Mouse (Mus musculus) cerebellum, adult (tissue): Measurements from ENCODE around the gene Scgb1c1.
A peak's percentile ranks its signal among the peaks of the same experiment; 100 is the strongest.

ENCODE experiments used
- ATAC-seq: cut with Nextera tagmentation; 2 replicates; pipeline ENCODE4 v1.9.2; 2017; ENCODE audit warnings: mild to moderate bottlenecking, moderate library complexity, mixed read lengths; ENCODE audit not compliant: insufficient number of reproducible peaks, low FRiP score, low TSS enrichment

Scgb1c1 gene

DNA sequence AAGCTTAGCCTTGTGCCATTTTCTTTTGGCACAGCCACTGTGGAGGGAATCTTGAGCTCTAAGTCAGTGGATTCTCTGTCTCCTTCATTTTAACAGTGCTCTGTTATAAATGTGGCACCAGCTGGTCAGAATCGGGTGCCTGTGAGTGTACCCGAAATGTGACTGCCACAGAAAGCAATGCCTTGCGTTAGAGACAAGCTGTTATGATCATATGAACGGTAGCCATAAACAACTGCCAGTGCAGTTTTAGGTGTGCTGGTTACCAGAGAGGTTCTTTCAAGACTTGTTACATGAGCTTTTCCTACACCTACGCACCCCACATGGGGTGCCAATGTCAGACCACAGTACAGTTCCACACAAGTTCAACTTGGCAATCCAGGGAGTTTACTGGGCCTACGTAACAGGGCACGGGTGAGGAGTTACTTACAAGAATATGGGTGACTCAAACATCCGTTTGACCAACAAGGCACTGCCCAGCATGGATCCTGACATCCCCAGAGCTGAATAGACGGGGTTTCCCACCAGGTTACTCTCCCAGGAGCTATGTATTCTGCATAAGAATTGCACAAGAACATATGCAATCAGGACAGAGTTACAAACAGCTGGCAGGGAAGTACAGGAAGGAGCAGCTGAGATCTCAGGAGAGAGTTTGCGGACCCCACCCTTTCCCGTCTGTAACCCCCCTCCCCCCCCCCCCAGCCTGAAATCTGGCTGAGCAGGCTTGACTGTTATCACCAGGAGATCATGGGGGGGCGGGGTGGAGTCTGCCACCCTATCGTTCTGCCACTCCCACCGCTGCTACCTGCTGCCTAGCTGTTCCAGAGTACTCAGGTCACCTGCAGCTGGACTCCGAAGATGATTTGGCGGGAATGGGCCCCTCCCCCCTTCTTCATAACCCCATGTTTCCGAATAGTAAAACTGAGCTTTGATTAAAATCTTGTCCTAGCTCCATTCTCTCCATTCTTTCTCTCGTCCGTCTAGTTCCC lies 4.3 kb upstream of the Scgb1c1 start:
- ATAC-seq, result no peak

DNA sequence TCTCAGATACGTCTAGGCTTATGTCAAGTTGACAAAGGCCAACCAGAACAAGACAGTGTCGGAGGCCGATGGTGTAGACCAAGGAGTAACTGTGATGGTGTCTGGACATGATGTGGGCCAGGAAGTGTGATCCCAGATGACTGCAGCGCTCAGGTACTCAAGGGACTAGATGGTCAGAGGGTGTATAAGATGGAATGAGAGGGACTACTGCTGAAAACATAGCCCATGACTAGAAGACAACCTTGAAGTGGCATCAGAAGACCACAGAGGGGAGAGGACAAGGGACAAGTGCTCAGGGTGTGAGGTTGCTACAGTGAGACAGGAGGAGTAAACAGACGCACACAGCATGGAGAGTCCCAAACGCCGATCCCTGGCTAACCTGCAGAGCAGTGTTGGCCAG lies 1.5 kb upstream of the Scgb1c1 start:
- ATAC-seq, result no peak

DNA sequence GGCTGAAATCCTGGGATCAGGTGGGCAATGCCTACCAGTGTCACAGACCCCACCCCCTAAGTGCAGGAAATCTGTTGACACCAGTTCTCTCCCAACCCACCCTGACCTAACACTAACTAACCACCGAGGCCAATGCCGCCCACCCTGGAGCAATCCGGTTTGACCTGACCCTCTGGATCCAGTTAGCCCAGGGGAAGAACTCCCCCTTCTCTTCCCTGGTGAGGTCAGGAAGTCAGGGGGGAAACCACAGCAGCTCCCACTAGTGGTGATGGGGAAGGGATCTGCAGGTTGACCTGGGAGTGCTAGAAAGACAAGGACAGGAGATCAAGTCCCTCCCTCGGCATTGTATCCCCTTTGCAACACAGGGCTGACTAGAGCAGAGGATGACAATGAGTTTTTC lies 336 bp downstream of the Scgb1c1 start:
- ATAC-seq, result no peak

DNA sequence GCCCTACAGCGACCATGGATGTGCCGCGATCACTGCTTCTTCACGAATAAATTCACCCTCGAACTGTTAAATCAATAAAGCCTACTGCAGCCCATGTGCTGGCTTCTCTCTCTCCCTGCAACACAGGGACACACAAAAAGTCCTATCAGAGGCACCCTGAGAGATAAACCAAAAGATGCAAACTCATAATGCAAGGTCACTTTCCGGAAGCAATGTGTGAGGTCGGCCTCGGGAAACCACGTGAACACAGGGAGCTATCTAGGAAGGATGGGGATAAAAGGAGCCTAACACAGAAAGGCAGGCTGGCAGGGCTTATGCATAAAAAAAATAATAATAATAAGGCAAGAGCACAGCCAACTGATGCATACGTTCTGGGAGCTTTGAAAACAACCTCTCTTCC lies 1.3 kb downstream of the Scgb1c1 start:
- no peak for ATAC-seq

DNA sequence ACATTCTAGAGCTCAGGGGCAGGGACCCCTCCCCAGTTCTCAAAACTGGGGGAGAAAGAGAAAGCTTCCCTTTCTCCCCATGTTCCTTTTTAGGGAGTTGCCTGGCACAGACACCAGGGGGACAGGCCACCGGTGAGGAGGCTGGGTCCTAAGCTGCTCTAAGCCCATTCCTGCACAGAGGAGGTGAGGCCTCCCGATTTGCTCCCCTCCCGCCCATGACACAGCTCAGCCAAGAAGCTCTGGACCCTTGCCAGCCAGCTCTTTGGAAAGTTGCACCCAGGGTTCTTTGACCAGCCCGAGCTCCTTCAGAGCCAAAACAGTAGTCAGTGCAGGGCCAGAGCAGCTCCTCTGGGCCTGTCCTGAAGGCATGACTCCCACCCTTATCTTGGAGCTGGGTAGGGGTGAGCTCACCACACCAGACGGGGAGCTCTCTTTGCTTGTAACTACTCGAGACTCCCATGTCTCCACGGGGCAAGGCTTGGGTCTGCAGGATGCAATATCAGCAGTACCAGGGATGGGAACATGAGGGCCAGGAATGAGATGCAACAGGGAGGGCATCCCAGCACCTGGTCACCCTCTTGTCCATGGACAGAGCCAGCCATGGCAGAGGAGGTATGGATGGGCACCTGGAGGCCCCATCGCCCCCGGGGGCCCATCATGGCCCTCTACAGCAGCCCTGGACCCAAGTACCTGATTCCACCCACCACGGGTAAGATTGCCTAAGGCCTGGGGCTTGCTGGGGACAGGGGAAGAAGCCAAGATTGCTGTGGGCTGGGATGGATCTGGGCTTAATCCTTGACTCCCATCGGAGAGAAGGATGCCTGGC lies 2.6 kb downstream of the Scgb1c1 start, which contains the start of gene Odf3:
Odf3 (plus strand) TSS at position 51 of the 826 bp plus-strand sequence.
- no peak for ATAC-seq

DNA sequence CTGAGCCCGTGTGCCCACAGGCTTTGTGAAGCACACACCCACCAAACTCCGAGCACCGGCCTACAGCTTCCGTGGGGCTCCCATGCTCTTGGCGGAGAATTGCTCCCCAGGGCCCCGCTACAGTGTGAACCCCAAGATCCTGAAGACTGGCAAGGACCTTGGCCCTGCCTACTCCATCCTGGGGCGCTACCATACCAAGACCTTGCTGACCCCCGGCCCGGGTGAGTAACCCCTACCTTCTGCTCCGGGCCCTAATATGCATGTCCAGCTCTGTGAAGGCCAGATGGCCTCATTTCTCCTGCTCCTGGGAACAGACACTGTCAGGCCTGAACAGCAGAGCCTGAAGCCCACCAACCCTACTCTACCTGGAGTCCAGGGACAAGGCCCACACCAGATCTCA lies 3.2 kb downstream of the Scgb1c1 start:
- no peak for ATAC-seq

DNA sequence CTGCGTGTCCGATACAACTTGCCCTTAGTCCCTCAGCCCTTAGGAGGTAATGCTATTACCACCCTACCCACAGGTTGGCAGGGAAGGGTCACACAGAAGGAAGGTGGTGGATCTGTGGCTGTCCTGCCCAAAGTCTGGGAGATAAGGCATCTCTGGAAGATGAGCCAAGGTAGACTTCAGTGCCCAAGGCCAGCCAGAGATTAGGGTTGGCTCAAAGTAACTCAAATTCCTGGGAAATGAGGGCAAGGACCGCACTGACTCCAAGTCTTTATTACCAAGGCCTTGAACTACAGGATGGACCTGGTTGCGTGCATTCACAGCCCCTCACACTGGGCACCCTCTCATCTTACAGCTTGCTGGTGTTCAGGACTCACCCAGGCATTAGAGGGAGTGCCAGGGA lies 6.6 kb downstream of the Scgb1c1 start:
- no peak for ATAC-seq

DNA sequence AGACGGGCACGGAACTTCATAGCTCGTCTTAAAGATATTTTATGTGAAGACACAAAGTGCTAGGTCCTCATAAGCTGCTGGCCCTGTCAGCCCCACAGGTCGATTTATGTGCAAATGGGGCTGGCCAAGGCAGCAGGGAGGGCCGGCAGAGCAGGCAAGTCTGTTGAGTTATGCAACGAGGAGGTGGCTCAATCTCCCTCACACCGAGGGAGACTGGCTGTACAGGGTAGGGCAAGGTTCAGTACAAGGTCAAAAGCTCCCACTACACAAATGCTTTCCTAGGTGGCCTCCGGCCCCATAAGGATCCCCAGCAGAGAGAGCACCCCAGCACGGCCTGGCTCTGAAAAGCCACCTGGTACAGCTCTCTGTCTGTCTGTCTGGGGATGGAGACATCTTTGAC lies 8.0 kb downstream of the Scgb1c1 start:
- ATAC-seq, result no peak

DNA sequence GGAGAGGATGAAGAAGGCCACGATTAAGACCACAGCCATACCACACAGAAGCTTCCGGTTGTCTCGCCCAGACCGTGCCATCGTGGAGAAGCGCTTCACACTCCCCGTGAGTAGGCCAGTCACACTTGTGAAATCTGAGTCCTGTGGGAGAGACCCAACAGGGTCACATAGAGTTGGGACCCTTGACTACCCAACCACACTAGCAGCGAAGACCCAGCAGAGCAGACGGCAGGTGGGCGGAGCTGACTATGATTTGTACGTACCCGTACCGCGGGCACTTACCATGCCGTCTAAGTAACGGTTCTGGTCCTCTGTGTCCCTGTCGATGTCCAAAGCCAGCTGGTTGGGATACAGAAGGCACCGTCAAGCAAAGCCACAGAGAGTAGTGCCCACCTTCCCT lies 9.1 kb downstream of the Scgb1c1 start:
- no peak for ATAC-seq

DNA sequence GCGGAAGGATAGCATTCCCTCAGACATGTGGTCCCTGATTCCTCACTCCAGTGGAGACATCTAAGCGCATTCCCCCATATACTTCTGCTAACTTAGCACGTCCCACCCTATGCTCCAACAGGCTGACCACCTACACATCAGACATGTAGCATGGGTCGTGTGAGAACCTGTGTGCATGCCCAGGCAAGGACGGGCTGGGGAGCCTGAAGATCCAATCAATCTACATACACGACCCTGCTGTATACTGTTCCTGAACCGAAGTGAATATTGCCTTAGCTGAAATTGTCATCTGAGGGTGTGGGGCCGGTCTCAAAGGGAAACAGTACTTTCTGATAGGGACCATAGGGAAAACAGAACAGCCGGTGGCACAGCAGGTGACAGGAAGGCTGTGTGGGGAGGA lies 9.8 kb downstream of the Scgb1c1 start:
- no peak for ATAC-seq

DNA sequence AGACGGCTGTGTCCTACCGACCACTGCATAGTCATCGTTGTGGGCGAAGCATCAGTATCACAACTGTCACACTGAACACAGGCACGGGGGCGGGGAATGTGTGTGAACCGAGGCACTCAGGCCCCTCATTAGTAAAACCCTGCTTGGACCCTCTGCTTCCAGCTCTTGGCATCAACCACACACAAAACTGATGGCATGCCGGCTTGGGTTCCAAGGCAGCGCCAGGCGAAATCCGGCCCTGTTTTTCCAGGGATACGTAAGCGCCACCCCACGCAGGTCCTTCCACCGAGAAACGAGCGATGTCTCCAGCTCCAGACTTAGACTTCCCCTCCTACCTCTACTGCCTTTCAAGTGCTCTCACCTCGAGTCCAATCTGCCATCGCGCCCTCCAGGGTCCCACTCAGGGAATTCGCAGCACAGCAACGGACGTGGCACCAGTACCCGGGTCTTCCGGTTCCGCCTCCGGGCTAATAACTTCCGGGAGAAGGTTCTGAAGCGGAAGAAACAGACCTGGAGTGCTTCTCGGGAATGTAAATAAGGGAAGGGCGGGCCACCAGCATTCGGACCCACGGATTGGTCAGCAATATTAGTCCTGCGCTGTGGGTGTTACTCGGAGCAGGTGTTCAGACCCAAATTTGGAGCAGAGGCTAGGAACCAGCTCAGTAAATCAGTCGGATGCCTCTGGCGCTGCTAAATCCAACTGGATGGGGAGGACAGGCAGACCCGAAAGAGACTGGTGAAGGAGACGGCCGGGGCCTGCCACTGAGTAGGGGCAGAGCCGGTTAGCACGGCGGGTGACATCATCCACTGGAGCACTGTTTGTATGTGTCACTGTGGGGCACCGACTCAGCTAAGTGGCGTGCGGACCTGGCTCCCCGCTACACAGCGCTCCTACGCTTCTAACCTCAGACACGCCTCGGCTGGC lies 10.8 kb downstream of the Scgb1c1 start, which contains the start of gene Gm45785:
Gm45785 (minus strand) TSS at position 472 of the 925 bp plus-strand sequence.
- ATAC-seq, result peak; percentile 85

DNA sequence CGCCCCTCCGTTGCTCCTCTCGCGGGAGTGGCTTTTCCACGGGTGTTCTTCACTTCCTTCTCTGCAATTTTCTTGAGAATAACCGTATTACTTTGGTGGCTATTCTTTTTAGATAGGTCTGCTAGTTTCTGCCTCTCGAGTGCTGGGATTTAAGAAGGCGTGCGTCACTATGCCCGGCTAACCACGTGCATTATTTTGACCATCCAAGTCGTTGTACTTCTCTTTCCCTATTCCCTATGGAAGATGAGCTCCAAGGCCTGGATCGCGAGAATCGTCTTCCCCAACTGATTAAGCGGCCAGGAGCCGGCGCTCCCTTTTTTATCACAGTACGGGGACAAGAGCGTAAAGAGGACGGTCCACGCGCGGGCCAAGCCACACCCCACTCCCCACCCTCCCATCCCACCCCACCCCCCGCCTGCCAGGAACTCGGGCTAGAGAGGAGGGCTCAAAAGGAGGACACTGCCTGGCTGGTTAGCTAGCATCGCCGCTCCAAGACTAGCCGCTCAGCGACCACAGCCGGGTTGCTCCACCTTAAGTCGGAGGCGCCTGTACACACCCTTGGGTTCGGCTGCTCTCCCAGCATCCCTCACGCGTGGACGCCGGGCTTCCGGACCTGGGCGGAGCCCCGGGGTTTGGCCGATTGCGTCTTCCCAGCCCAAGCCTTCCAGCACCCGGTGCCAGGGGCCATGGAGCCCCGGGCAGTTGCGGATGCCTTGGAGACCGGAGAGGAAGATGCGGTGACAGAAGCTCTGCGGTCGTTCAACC lies 11.6 kb downstream of the Scgb1c1 start, which contains the start of gene Ric8a:
Ric8a (plus strand) TSS at position 173 of the 765 bp plus-strand sequence.
- peak; percentile 77 for ATAC-seq

DNA sequence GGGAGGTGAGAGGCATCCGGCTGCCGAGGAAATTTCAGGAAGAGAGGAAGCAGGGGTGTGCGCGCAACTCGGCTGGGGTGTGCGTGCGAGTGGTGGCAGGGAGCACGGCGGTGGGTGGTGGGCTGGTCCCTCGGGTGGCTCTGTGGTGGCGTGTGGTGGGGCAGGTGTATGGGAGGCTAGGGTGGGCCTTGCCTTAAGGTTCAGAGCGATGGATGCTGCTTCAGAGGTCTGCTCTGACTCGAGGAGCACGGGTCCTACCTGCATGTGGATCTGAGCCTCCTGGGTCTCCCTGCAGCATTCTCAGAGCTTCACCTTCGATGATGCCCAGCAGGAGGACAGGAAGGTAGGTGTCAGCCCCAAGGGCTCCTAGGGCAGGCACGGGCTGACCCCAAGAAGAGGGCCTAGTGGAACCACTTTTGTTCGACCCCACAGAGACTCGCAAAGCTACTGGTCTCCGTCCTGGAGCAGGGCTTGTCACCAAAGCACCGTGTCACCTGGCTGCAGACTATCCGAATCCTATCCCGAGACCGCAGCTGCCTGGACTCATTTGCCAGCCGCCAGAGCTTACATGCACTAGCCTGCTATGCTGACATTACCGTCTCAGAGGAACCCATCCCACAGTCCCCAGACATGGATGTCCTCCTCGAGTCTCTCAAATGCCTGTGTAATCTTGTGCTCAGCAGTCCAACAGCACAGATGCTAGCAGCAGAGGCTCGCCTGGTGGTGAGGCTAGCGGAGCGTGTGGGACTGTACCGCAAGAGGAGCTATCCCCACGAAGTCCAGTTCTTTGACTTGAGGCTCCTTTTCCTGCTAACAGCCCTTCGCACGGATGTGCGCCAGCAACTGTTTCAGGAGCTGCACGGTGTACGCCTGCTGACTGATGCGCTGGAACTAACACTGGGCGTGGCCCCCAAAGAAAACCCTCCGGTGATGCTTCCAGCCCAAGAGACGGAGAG lies 12.5 kb downstream of the Scgb1c1 start, which contains the start of gene Bet1l:
Bet1l (minus strand) TSS at position 28 of the 956 bp plus-strand sequence.
- 0 out of 2 replicates have a peak, but pooled peaks have one; percentile 4 for ATAC-seq

DNA sequence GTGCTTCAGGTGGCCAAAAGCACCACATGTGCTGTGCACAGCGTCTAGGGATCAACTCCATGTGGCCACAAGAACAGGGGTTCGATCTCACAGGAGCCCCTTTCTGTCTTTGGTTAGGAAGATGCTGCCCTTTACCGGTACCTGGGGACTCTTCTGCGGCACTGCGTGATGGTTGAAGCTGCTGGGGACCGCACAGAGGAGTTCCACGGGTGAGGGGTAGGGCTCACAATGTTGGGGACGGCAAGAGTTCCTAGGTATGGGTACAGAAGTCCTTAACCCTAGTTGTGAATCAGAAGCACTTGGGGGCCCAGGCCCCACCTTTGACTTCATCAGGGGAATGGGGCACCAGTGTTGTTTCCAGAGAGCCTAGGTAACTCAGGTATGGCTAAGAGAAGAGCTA lies 13.4 kb downstream of the Scgb1c1 start:
- no peak for ATAC-seq

DNA sequence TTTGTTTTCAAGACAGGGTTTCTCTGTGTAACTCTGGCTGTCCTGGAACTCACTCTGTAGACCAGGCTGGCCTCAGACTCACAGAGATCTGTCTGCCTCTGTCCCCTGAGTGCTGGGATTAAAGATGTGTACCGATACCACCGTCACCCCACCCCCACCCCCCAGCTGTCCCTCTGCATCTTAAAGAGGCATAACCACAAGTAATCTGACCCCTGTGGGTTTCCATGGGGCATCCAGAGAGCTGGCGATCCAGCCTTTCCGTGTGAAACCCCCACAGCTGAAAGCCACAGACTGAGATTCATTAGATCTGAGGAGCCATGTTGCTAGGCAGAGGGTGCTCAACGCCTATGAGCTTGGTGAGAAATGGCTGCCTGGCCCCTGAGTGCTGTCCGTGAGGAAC lies 14.7 kb downstream of the Scgb1c1 start:
- no peak for ATAC-seq

DNA sequence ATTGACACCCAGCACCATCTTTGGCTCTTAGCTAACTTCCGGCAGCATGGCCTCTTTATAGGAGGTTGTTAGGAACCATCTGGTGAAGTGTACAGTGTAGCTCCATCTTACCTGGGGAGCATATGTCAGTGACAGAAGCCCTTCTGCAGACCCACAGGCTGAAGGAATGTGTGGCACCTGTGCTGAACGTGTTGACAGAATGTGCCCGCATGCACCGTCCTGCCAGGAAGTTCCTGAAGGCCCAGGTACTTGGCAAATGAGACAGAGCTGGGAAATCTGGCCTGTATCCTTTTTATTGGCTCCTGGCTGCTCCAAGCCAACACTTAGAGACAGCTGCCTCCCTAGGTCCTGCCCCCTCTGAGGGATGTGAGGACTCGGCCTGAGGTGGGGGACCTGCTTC lies 15.4 kb downstream of the Scgb1c1 start:
- ATAC-seq, result no peak

DNA sequence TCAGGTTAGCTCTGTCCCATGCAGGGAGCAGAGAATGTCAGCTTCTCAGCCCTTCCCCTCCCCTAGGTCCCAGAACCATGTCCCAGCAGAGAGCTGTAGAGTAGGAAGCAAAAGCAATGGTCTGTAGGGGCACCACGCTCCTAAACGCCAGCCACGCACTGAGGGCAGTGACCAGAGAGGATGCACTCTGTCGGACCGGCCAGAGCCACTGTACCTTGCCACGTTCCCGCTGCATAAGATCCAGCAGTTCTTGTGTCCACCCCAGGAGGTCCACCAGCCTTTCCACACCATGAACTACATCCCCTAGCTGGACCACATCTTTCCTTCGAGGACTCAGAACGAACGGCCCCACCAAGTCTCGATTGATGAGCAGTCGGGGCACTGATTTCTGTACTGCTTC lies 19.4 kb downstream of the Scgb1c1 start:
- ATAC-seq, result no peak

DNA sequence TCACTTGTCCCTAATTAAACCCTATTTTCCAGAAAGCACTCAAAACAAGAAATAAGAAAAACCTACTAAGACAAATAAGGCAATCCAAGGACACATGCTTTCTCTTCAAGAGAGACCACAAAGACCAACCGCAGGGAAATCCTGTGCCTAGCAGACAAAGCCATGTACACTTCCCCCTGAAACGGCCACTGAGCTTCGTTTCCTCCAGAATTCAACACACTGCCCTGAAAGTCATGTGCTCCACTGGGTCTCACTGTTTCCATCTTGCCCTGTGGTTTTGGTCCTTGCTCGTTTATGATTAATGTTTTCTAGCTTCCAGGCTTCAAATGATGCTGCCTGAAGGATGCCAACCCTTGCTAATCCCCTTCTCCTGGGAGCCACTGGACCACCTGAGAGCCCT lies 28.9 kb downstream of the Scgb1c1 start:
- ATAC-seq, result no peak
